Mouse (Mus musculus): ENCODE measurements around the gene Dnajc21. TPM values are rescaled to one million over a fixed set of nuclear protein-coding genes. Genes with fewer than 3 reads are reported as not detected.
"Not testable (repeated sequence)": the region's sequence is repeated elsewhere in the genome, so short reads cannot be mapped to it uniquely, and the experiment has no call there.

The Dnajc21 gene
- 15.3 and 16.0 TPM in 2 replicates for polyA plus RNA-seq (2016; fragmentation: Nextera tagmentation; extraction: Ambion mirVana)

DNA sequence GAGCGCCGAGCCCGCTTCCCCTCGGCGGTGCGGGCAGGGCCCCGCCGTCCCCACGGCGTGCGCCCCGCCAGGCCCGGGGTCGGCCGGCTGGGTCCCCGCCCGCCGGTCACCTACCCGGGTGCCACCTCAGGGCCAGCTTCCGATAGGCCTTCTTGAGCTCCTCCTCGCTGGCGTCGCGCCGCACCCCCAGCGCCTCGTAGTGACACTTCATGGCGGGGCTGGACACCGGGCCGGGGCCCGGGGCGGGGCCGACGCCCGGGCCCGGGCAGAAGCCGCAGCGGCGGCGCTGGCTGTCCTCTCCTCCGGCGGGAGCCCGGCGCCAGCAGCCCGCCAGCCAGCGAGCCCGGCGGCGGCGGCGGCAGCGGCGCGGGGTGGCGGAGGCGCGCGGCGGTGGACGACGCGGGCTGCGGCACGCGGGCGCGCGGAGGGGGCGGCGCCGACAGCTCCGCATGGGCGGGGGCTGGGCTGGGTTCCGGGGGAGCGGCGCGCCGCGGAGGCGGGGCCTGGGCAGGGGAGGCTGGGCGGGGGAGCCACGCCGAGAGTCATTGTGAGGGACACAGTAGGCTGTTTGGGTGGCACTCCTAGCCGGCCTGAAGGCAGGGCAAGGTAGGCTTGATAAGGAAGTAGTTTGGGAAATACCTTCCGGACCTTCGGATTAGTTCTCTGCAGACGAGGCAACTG lies at the start of gene Dnajc21:
Gene Dnajc21 (minus strand): TSS at position 366 of the 681 bp plus-strand sequence.
- Histone ChIP-seq H3K27me3 (no peaks in the 10 kb centered on the region), H3K9ac (peak within 1 kb of the TSS; percentile 89), H3K36me3 (peaks cover 8% of the 10 kb centered on the region), H3K27ac (peak within 1 kb of the TSS; percentile 83), H3K4me3 (peak within 1 kb of the TSS; percentile 89), H3K4me1 (peaks cover 11% of the 10 kb centered on the region), H3K4me2 (replicated peaks) (peak within 1 kb of the TSS; percentile 86), H3K9me3 (replicated peaks) (no peaks in the 10 kb centered on the region)
- WGBS: under 1% methylated on average over 46 of the region's 87 CpGs
- peak; percentile 97 for ATAC-seq (ENCODE audit: low FRiP score)

DNA sequence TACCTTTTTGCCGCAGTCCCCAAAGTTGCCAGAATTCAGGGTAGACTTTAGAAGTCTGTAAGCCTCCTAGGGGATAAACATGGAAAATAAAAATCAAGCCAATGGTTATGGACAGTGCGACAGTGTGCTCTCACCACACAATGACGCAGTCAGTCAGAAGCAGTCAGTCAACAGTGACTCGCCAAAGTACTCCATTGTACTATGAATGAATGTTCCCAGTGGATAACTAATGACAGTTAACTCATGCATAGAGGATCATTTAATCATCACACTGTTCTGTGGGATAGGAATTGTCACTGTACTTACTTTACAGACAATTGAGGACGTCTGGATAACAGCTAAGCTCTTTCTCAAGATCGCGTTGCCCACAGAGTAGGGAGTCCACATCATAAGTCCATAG lies 44.9 kb upstream of the Dnajc21 start:
- ATAC-seq (ENCODE audit: low FRiP score): no peak
- Histone ChIP-seq H3K27me3 (no peaks in the 10 kb centered on the region), H3K9me3 (replicated peaks) (no peaks in the 10 kb centered on the region), H3K36me3 (no peaks in the 10 kb centered on the region), H3K4me1 (no peaks in the 10 kb centered on the region), H3K27ac (no peak overlapping the region), H3K9ac (no peak overlapping the region), H3K4me2 (replicated peaks) (no peak overlapping the region), H3K4me3 (no peak overlapping the region)
- 74% methylated on average over 7 of the region's 7 CpGs for WGBS

DNA sequence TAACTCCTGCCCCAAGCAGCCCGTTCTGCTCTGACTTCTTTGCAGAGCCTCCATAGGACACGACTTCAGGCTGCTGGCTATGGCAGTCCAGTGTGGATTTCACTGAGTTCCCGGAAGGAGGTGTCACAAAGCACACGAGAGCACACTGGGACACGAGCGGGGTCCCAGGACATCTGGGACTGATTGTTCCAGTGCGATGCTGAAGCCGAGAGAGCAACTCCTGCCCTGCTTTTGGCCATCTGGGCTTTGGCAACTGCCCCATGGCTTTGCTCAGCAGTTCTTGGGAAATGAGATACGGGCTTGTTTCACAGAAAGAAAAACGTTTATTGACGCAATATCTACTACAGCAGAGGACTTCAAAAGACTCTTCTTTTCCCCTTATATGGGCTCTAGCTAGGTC lies 35.8 kb upstream of the Dnajc21 start:
- H3K27me3 ChIP-seq: no peaks in the 10 kb centered on the region
- ATAC-seq (ENCODE audit: low FRiP score): no peak
- 68% methylated on average over 11 of the region's 11 CpGs for WGBS

DNA sequence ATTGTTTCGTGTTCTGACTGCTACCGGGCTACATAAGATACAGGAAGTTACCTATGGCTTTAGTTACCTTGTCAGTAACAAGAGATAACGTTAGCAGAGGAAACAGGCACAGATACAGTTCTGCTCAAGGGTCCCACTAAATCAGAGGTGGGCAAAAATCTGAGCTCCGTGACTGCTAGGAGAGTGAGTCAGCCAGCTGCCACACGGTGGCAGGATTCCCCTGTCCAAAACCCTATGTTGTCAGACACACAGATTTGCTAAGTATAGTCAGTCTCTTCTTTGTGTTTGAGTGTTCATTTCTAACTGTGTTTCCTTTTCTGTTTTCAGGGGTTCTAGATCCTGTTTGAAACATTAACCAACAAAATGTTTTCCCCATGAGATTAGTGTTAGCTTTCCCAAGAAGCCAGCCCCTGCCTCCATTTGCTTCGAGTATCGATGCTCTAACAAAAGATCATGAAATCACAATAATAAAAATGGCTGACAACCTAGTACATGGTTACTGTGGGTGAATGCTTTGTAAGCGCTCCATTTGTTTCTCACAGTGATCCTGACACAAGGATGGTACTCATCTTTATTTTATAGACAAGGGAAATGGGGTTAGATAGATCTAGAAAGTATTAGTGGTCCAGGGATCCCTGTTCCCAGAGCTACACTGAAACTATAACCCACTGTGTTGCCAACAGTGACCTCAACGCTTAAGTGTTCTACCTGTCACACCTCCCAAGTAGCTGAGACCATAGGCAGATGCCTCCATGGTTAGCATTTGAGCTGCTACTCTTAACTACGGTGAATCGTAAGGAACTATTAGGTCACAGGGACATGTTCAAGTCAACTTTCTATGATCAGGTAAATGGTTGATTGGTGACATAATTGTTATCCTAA lies 30.8 kb upstream of the Dnajc21 start:
- WGBS: 63% methylated on average over 11 of the region's 11 CpGs
- peak; percentile 85 for ATAC-seq (ENCODE audit: low FRiP score)
- Histone ChIP-seq H3K4me1 (no peaks in the 10 kb centered on the region), H3K9me3 (replicated peaks) (no peaks in the 10 kb centered on the region), H3K4me3 (no peak overlapping the region), H3K4me2 (replicated peaks) (no peak overlapping the region), H3K36me3 (peaks cover 2% of the 10 kb centered on the region; the same call in 1 of the 2 replicates), H3K9ac (no peak overlapping the region), H3K27ac (no peak overlapping the region), H3K27me3 (no peaks in the 10 kb centered on the region)

More for the DNA sequence above, 35.8 kb upstream of the Dnajc21 start:
- no peak overlapping the region for H3K4me3 ChIP-seq
- H3K4me1 ChIP-seq: no peaks in the 10 kb centered on the region
- no peaks in the 10 kb centered on the region for H3K9me3 ChIP-seq (replicated peaks)
- H3K4me2 ChIP-seq (replicated peaks): no peak overlapping the region
- no peak overlapping the region for H3K27ac ChIP-seq
- no peaks in the 10 kb centered on the region for H3K36me3 ChIP-seq
- H3K9ac ChIP-seq: no peak overlapping the region

DNA sequence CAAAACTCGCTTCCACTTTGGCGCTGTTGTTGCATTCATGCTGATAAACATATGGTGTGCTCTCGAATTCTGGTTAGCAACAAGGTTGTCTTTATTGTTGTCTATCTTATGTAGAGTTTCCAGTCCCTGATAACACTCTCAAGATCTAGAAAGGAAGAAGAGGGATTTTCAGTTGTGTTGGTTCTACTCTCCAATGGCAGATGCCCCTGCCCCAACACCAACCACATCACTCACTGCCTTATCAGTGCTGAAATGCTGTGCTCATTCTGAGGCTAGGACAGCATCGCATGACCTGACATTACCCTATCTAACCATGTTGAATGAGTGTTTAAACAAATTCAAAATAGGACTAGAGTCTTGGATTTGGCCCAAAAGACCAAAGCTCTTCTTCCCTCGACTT lies 29.7 kb upstream of the Dnajc21 start:
- ATAC-seq (ENCODE audit: low FRiP score): no peak
- no peak overlapping the region for H3K27ac ChIP-seq
- H3K4me3 ChIP-seq: no peak overlapping the region
- peaks cover 5% of the 10 kb centered on the region; the same call in 1 of the 2 replicates for H3K36me3 ChIP-seq
- H3K4me2 ChIP-seq (replicated peaks): no peak overlapping the region
- no peaks in the 10 kb centered on the region for H3K4me1 ChIP-seq
- no peak overlapping the region for H3K9ac ChIP-seq
- H3K27me3 ChIP-seq: no peaks in the 10 kb centered on the region
- H3K9me3 ChIP-seq (replicated peaks): no peaks in the 10 kb centered on the region
- 89% methylated on average over 5 of the region's 5 CpGs for WGBS

DNA sequence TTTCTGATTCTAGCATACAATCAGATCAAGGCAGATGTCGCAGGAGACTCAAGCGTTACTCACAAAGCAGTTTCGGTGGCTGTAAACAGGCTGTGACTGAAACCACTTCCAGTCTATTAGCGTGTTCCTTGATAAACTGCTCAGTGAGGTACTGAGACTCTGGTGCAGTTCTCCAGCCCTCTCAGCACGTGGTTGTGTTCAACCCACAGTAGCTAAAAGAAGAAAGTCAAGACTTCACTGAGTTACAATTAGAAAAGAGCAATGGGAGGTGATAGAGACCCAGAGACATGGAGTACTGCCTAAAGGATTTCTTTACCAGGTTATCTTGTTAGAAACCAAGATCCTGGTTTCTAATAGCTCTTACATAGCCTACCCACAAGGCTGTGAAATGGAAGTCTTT lies 29.3 kb upstream of the Dnajc21 start:
- Histone ChIP-seq H3K27ac (no peak overlapping the region), H3K9me3 (replicated peaks) (no peaks in the 10 kb centered on the region), H3K4me1 (no peaks in the 10 kb centered on the region), H3K27me3 (no peaks in the 10 kb centered on the region), H3K36me3 (peaks cover 5% of the 10 kb centered on the region; the same call in 1 of the 2 replicates), H3K4me3 (no peak overlapping the region), H3K9ac (no peak overlapping the region), H3K4me2 (replicated peaks) (no peak overlapping the region)
- no peak for ATAC-seq (ENCODE audit: low FRiP score)
- 82% methylated on average over 5 of the region's 5 CpGs for WGBS

DNA sequence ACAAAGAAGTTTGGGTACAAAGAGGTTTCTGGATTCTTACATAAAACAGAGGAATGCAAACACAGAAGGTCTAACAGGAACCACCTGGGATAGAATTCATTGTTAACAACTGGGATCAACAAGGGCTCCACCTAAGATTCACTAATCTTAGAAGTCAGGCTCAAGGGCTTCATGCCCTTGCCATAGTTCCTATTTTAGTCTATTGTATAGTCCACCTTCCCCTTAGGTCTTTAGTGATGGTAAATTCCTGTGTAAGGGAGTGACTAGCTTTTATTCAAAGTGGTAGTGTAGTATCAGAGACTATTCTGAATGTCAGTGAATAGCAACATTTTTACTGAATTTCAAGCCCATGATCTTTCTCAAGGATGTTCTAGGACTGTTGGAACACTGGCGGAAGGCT lies 26.4 kb upstream of the Dnajc21 start:
- 89% methylated on average over 1 of the region's 1 CpGs for WGBS

DNA sequence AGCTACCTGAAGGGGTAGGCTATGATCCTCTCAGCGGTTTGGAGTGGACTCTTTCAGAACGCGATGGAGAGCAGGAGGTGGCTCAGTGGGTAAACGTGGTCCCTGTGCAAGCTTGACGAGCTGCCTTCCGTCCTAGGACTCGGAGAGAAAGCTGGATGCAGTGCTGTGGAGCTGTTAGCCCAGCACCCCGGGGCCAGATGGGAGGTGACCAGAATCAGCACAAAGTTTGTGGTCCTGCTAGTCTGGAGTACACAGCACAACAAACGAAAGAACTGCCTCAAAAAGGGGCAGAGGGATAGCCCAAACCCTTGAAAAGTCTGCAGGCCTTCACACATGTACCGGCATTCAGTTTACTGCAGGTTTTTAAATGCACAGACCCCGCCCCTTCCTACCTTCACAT lies 25.6 kb upstream of the Dnajc21 start:
- ATAC-seq (ENCODE audit: low FRiP score): no peak
- Histone ChIP-seq H3K4me1 (no peaks in the 10 kb centered on the region), H3K4me2 (replicated peaks) (no peak overlapping the region), H3K27me3 (no peaks in the 10 kb centered on the region), H3K9me3 (replicated peaks) (no peaks in the 10 kb centered on the region), H3K36me3 (peaks cover 18% of the 10 kb centered on the region), H3K27ac (no peak overlapping the region), H3K4me3 (no peak overlapping the region), H3K9ac (no peak overlapping the region)
- 93% methylated on average over 11 of the region's 11 CpGs for WGBS

More for the DNA sequence above, 26.4 kb upstream of the Dnajc21 start:
- H3K27me3 ChIP-seq; H3K9ac ChIP-seq; H3K4me1 ChIP-seq; H3K27ac ChIP-seq; H3K4me3 ChIP-seq; ATAC-seq (ENCODE audit: low FRiP score); H3K4me2 ChIP-seq (replicated peaks); H3K9me3 ChIP-seq (replicated peaks): not testable (repeated sequence)
- peaks cover 14% of the 10 kb centered on the region for H3K36me3 ChIP-seq

DNA sequence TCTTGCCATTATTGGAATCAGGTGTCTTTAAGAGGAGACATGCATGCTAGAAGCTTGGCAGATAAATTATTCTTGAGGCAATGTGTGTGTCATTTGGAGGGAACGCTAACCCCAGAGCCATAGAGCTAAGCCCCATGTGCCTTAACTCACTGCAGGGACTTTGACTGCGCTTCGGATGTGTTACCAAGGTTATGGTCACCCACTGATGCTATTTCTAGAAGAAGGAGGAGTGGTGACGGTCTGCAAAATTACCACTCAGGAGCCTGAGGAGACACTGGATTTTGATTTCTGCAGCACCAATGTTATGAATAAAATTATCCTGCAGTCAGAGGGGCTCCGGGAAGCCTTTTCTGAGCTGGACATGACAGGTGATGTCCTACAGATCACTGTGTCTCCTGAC lies 19.8 kb upstream of the Dnajc21 start:
- WGBS: 84% methylated on average over 5 of the region's 5 CpGs
- Histone ChIP-seq H3K4me1 (peaks cover 8% of the 10 kb centered on the region), H3K36me3 (peaks cover 13% of the 10 kb centered on the region)

DNA sequence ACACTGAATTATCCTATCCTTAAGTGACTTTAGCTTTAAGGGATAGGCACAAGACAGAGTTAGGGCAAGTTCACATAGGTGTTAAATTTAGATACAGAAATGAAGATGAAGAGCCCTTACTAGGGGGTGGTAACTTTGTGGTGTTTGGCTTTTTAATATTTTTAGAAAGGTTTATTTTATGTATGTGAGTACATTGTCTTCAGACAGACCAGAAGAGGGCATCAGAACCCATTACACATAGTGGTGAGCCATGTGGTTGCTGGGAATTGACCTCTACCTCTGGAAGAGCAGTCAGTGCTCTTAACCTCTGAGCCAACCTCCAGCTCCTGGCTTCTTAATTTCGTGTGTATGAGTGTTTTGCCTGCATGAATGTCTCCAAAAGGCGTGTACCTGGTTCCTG lies 16.9 kb upstream of the Dnajc21 start:
- peak overlapping the region; percentile 80 for H3K4me2 ChIP-seq (replicated peaks)
- 75% methylated on average over 2 of the region's 2 CpGs for WGBS
- H3K9ac ChIP-seq: peak overlapping the region; percentile 75; the same call in 1 of the 2 replicates

More for the DNA sequence above, 19.8 kb upstream of the Dnajc21 start:
- Histone ChIP-seq H3K4me3 (no peak overlapping the region), H3K27me3 (no peaks in the 10 kb centered on the region), H3K27ac (no peak overlapping the region), H3K9ac (no peak overlapping the region), H3K4me2 (replicated peaks) (no peak overlapping the region), H3K9me3 (replicated peaks) (no peaks in the 10 kb centered on the region)
- no peak for ATAC-seq (ENCODE audit: low FRiP score)

DNA sequence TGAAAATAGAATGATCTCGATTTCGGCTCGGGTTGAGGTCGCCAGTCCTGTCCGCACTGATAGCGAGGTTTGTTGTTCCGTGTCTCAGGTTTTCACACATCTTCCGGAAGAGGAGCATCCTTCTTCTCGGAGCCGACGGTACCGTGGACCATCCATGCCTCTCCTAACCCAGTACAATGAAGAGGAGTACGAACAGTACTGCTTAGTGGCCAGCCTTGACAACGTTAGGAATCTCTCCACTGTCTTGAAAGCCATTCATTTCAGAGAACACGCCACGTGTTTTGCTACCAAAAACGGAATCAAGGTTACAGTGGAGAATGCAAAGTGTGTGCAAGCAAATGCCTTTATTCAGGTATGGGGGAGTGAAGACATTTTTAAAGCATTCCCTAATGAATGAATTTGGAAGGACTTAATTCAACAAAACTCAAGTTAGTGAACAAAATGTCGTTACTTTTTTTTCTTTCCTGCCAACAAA lies 16.1 kb upstream of the Dnajc21 start:
- H3K4me3 ChIP-seq: peak overlapping the region; percentile 72
- peak overlapping the region; percentile 75 for H3K9ac ChIP-seq
- H3K4me2 ChIP-seq (replicated peaks): peak overlapping the region; percentile 80
- H3K4me1 ChIP-seq: peaks cover 17% of the 10 kb centered on the region
- H3K27me3 ChIP-seq: no peaks in the 10 kb centered on the region
- H3K9me3 ChIP-seq (replicated peaks): no peaks in the 10 kb centered on the region
- peaks cover 16% of the 10 kb centered on the region for H3K36me3 ChIP-seq
- H3K27ac ChIP-seq: peak overlapping the region; percentile 69
- peak; percentile 73 for ATAC-seq (ENCODE audit: low FRiP score)
- WGBS: 1% methylated on average over 18 of the region's 18 CpGs

More for the DNA sequence above, 16.9 kb upstream of the Dnajc21 start:
- ATAC-seq (ENCODE audit: low FRiP score): no peak
- H3K36me3 ChIP-seq: peaks cover 17% of the 10 kb centered on the region
- H3K4me1 ChIP-seq: peaks cover 17% of the 10 kb centered on the region
- H3K9me3 ChIP-seq (replicated peaks): no peaks in the 10 kb centered on the region
- peak overlapping the region; percentile 72 for H3K4me3 ChIP-seq
- H3K27ac ChIP-seq: no peak overlapping the region
- no peaks in the 10 kb centered on the region for H3K27me3 ChIP-seq
